Mouse (Mus musculus) brain, embryonic 14.5 days (tissue): ENCODE results near the gene Pdhb.

ENCODE experiments used
- CTCF ChIP-seq: fragments of 200-500 bp; IDR thresholded peaks from 2 replicates; pipeline ENCODE4 v1.5.1; 2012; ENCODE audit warnings: inconsistent platforms, mild to moderate bottlenecking, moderate library complexity, borderline replicate concordance; ENCODE audit not compliant: insufficient read depth, insufficient read length; ENCODE audit errors: extremely low read depth
- POLR2A ChIP-seq: fragments of 200-500 bp; IDR thresholded peaks from 2 replicates; pipeline ENCODE4 v1.6.1; 2012; ENCODE audit warnings: mild to moderate bottlenecking, inconsistent platforms, borderline replicate concordance; ENCODE audit not compliant: poor library complexity, insufficient read depth, insufficient read length, severe bottlenecking; ENCODE audit errors: extremely low read depth

GRCm38 (mm10) chr14:8146611-8147223, 26.1 kb downstream of the Pdhb start:
- TF ChIP-seq POLR2A: no peak
- TF ChIP-seq CTCF: no peak
